Comparison of ENCODE assay signal across 19 mouse cellular contexts in genomic region chr1:131761079-131761831, GRCm38 (mm10). TPM values are rescaled to one million over a fixed set of nuclear protein-coding genes. Genes with fewer than 3 reads are reported as not detected.
A peak's percentile ranks its signal among the peaks of the same experiment; 100 is the strongest.
DNase-seq lines count a peak whose midpoint lies in the region; ATAC-seq and TF ChIP-seq lines count a peak whose summit lies in the region.
"Had no signal": no experiment of that assay in that cellular context is flagged by ENCODE, and none has a peak within 500 bp of the region (broad histone marks: within the 10 kb centered on the region; RNA-seq: fewer than 3 reads in every experiment).

No protein-coding gene starts in this region.

- TF ChIP-seq EP300 in liver, postnatal 0 days (IDR thresholded peaks at IDR 0.05; ENCODE audit: low read depth), result no peak

- no peak overlapping the region for H3K9ac ChIP-seq in liver, postnatal 0 days (replicated peaks)
- H3K9ac ChIP-seq: embryonic facial prominence, embryonic 13.5 days; forebrain, postnatal 0 days; hindbrain, embryonic 12.5 days had no signal

- peak; percentile 41 for ATAC-seq in liver, postnatal 0 days
- peak; percentile 71 for ATAC-seq in monocyte, adult 5-6 weeks (replicated peaks; ENCODE audit: insufficient number of reproducible peaks, low FRiP score, low TSS enrichment, poor library complexity, severe bottlenecking)
- ATAC-seq: forebrain, postnatal 0 days; midbrain, embryonic 16.5 days; Patski had no signal

- H3K4me3 ChIP-seq in liver, postnatal 0 days (ENCODE audit: low read depth, low read length), result no peak overlapping the region
- H3K4me3 ChIP-seq: embryonic facial prominence, embryonic 13.5 days; heart, adult 2 months; hindbrain, embryonic 12.5 days had no signal

- H3K4me2 ChIP-seq in liver, postnatal 0 days (ENCODE audit: low read depth, low read length), result no peak overlapping the region
- H3K4me2 ChIP-seq: embryonic facial prominence, embryonic 13.5 days; hindbrain, embryonic 12.5 days had no signal

- H3K27ac ChIP-seq in liver, postnatal 0 days (ENCODE audit: low read depth), result no peak overlapping the region
- H3K27ac ChIP-seq: embryonic facial prominence, embryonic 13.5 days; heart, adult 2 months; hindbrain, embryonic 12.5 days had no signal

- H3K36me3 ChIP-seq in liver, postnatal 0 days (replicated peaks; ENCODE audit: insufficient read depth, low read length), result no peaks in the 10 kb centered on the region
- H3K36me3 ChIP-seq: embryonic facial prominence, embryonic 13.5 days; hindbrain, embryonic 12.5 days had no signal

- no peaks in the 10 kb centered on the region for H3K9me3 ChIP-seq in liver, postnatal 0 days (ENCODE audit: low read length)
- H3K9me3 ChIP-seq: embryonic facial prominence, embryonic 13.5 days; hindbrain, embryonic 12.5 days had no signal

- no peaks in the 10 kb centered on the region for H3K27me3 ChIP-seq in liver, postnatal 0 days (ENCODE audit: insufficient read depth, low read length)
- H3K27me3 ChIP-seq: embryonic facial prominence, embryonic 13.5 days; hindbrain, embryonic 12.5 days had no signal

- WGBS in liver, postnatal 0 days (ENCODE audit: insufficient replicate concordance), result 51% methylated on average over 13 of the region's 13 CpGs

- no peak for TF ChIP-seq CTCF in liver, postnatal 0 days (IDR thresholded peaks at IDR 0.05; ENCODE audit: low read depth)

- DNase-seq in adrenal gland, adult 8-10 months, result peak; percentile 62
- DNase-seq in adrenal gland, postnatal 25 days, result no peak
- peak; percentile 15 for DNase-seq in liver, postnatal 0 days
- no peak for DNase-seq in liver
- DNase-seq in lung, adult 18-20 months, result peak; percentile 76 to 84
- DNase-seq in thymus, postnatal 25 days, result no peak
- DNase-seq in thymus, postnatal 10 days (ENCODE audit: low spot score in 2 of 2), result no peak
- DNase-seq: cerebellum, adult 9-10 months; forebrain, postnatal 0 days; heart, adult 2 months; kidney, adult 8-10 months; spleen, adult 18-20 months had no signal

- H3K4me1 ChIP-seq in liver, postnatal 0 days (ENCODE audit: insufficient read depth), result no peaks in the 10 kb centered on the region
- H3K4me1 ChIP-seq: embryonic facial prominence, embryonic 13.5 days had no signal

RNA-seq across cellular contexts. Expression of gene Slc26a9, which starts 17.4 kb away (rescaled TPM):
- under 1 TPM in 3 of 4 experiments, not detected in 1; 0.06 to 0.28 (median 0.23) TPM for total RNA-seq in adrenal gland, adult 8-10 months (2022)
- total RNA-seq in adrenal gland, postnatal 25 days (2021), result 0.18 TPM in 1 of 2 replicates, not detected in the other
- not detected in 2 replicates for polyA plus RNA-seq in liver, postnatal 0 days (2015; fragmentation: Nextera tagmentation; extraction: Ambion mirVana)
- total RNA-seq in monocyte, adult 5-6 weeks (2017), result not detected in 3 replicates
- total RNA-seq: heart, adult 2 months had no signal
- polyA plus RNA-seq: embryonic facial prominence, embryonic 13.5 days; liver, adult 2 months; urinary bladder, adult 2 months had no signal

RNA-seq across cellular contexts. Expression of gene Pm20d1, which starts 35.9 kb away (rescaled TPM):
- 10 to 100 TPM in 2 of 4 experiments, 1 to 10 TPM in 2; 6.2 to 15.0 (median 10.6) TPM for total RNA-seq in adrenal gland, adult 8-10 months (2022)
- total RNA-seq in adrenal gland, postnatal 25 days (2021), result 14.9 and 15.5 TPM in 2 replicates
- polyA plus RNA-seq in liver, postnatal 0 days (2015; fragmentation: Nextera tagmentation; extraction: Ambion mirVana), result 10.5 and 10.7 TPM in 2 replicates
- total RNA-seq in monocyte, adult 5-6 weeks (2017), result not detected in 3 replicates
- polyA plus RNA-seq: Patski had no signal

Comparison
In these comparisons a context has a peak if more than half of its experiments do, and no peak if none do; other contexts are left out.
1. DNase-seq: peak in adrenal gland, adult 8-10 months (single experiment), liver, postnatal 0 days (single experiment) and lung, adult 18-20 months (2 of 2); none in adrenal gland, postnatal 25 days (single experiment), liver (single experiment), thymus, postnatal 25 days (single experiment) and thymus, postnatal 10 days (0 of 2).